ENCODE assay signal across 18 mouse cellular contexts in the genomic region with DNA sequence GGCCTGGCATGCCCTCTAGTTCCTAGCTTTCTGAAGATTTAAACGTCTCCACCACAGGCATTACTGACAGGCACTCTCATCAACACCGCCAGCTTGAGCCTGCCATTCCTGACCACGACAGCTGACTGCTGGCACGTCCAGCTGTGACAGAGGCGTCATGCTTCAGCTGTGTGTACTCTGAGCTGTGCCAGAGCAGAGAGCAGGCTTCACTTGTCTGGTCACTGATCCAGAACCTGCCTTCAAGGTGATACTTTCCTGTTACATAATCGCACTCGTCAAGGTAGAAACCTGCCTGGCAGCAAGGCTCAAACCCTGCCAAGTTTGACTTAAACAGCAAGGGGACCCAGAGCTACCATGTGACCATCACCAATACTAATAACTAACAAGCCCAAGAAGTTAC. TPM values are rescaled to one million over a fixed set of nuclear protein-coding genes. Genes with fewer than 3 reads are reported as not detected.
DNase-seq lines count a peak whose midpoint lies in the region; ATAC-seq and TF ChIP-seq lines count a peak whose summit lies in the region.
"Had no signal": no experiment of that assay in that cellular context is flagged by ENCODE, and none has a peak within 500 bp of the region (broad histone marks: within the 10 kb centered on the region; RNA-seq: fewer than 3 reads in every experiment).

No protein-coding gene starts in this region.

- H3K4me3 ChIP-seq in embryonic facial prominence, embryonic 14.5 days (ENCODE audit: low read depth, low read length), result no peak overlapping the region
- no peak overlapping the region for H3K4me3 ChIP-seq in embryonic facial prominence, embryonic 10.5 days
- H3K4me3 ChIP-seq in kidney, embryonic 16.5 days (ENCODE audit: low read length), result no peak overlapping the region
- H3K4me3 ChIP-seq in thymus, adult 2 months (ENCODE audit: control insufficient read depth, insufficient read depth, low read length), result no peak overlapping the region
- H3K4me3 ChIP-seq: forebrain, embryonic 15.5 days; limb, embryonic 13.5 days; liver, embryonic 15.5 days; neural tube, embryonic 15.5 days had no signal

- no peak for TF ChIP-seq CTCF in thymus, adult 2 months (IDR thresholded peaks at IDR 0.05; ENCODE audit: borderline replicate concordance, control insufficient read depth, extremely low read depth, insufficient read depth, low read length, poor library complexity)

- H3K4me1 ChIP-seq in embryonic facial prominence, embryonic 14.5 days (ENCODE audit: control insufficient read depth, insufficient read depth, low read length), result no peaks in the 10 kb centered on the region
- H3K4me1 ChIP-seq in embryonic facial prominence, embryonic 10.5 days, result peaks cover 17% of the 10 kb centered on the region
- peaks cover 9% of the 10 kb centered on the region for H3K4me1 ChIP-seq in kidney, embryonic 16.5 days (ENCODE audit: insufficient read depth, low read length)
- H3K4me1 ChIP-seq in thymus, adult 2 months (replicated peaks; ENCODE audit: control insufficient read depth, insufficient read depth, low read length), result peaks cover 12% of the 10 kb centered on the region

- peak; percentile 11 for DNase-seq in embryonic facial prominence, embryonic 14.5 days (ENCODE audit: low spot score)
- DNase-seq in embryonic facial prominence, embryonic 10.5 days (ENCODE audit: low spot score), result no peak
- DNase-seq in lung, postnatal 36 days, result peak; percentile 49
- DNase-seq in lung, postnatal 14 days, result no peak
- peak; percentile 81 for DNase-seq in skeletal muscle tissue, adult 2 months (ENCODE audit: low read depth, low spot score)
- no peak for DNase-seq in thymus, adult 2 months
- no peak for DNase-seq in frontal cortex, postnatal 14 days (ENCODE audit: low spot score in 2 of 2)
- DNase-seq: adrenal gland, postnatal 36 days; cerebellum, postnatal 14 days; retina, postnatal 1 day had no signal

- no peak overlapping the region for H3K4me2 ChIP-seq in embryonic facial prominence, embryonic 14.5 days (ENCODE audit: low read depth, low read length)
- no peak overlapping the region for H3K4me2 ChIP-seq in kidney, embryonic 16.5 days (replicated peaks; ENCODE audit: low read depth, low read length)
- H3K4me2 ChIP-seq: forebrain, embryonic 15.5 days; hindbrain, embryonic 14.5 days; limb, embryonic 13.5 days; liver, embryonic 15.5 days; midbrain, embryonic 12.5 days; neural tube, embryonic 15.5 days had no signal

- H3K9ac ChIP-seq in embryonic facial prominence, embryonic 14.5 days (ENCODE audit: low read depth, low read length), result 0 out of 2 replicates have a peak overlapping the region, but pooled peaks have one; percentile 30
- H3K9ac ChIP-seq in kidney, embryonic 16.5 days (replicated peaks; ENCODE audit: low read length), result no peak overlapping the region
- H3K9ac ChIP-seq: forebrain, embryonic 15.5 days; hindbrain, embryonic 14.5 days; limb, embryonic 13.5 days; liver, embryonic 15.5 days; midbrain, embryonic 12.5 days; neural tube, embryonic 15.5 days had no signal

- no peak for TF ChIP-seq POLR2A in thymus, adult 2 months (IDR thresholded peaks at IDR 0.05; ENCODE audit: control insufficient read depth, extremely low read depth, insufficient read depth, low read length, poor library complexity)

- H3K9me3 ChIP-seq in embryonic facial prominence, embryonic 14.5 days (ENCODE audit: control insufficient read depth, low read length), result no peaks in the 10 kb centered on the region
- H3K9me3 ChIP-seq in embryonic facial prominence, embryonic 10.5 days, result no peaks in the 10 kb centered on the region
- H3K9me3 ChIP-seq in kidney, embryonic 16.5 days (ENCODE audit: low read length), result no peaks in the 10 kb centered on the region
- H3K9me3 ChIP-seq: forebrain, embryonic 15.5 days; limb, embryonic 13.5 days; liver, embryonic 15.5 days; midbrain, embryonic 12.5 days; neural tube, embryonic 15.5 days had no signal

- no peaks in the 10 kb centered on the region for H3K27me3 ChIP-seq in embryonic facial prominence, embryonic 14.5 days (replicated peaks; ENCODE audit: control insufficient read depth, insufficient read depth, low read length)
- H3K27me3 ChIP-seq in embryonic facial prominence, embryonic 10.5 days (replicated peaks; ENCODE audit: low read depth, poor library complexity, severe bottlenecking), result no peaks in the 10 kb centered on the region
- no peaks in the 10 kb centered on the region for H3K27me3 ChIP-seq in kidney, embryonic 16.5 days (ENCODE audit: insufficient read depth, low read length)
- H3K27me3 ChIP-seq in thymus, adult 2 months (ENCODE audit: control insufficient read depth, insufficient read depth, low read length), result no peaks in the 10 kb centered on the region
- H3K27me3 ChIP-seq: forebrain, embryonic 15.5 days; limb, embryonic 13.5 days; liver, embryonic 15.5 days; midbrain, embryonic 12.5 days; neural tube, embryonic 15.5 days had no signal

- peaks cover 50% of the 10 kb centered on the region for H3K36me3 ChIP-seq in embryonic facial prominence, embryonic 14.5 days (ENCODE audit: control insufficient read depth, insufficient read depth, low read length)
- peaks cover 63% of the 10 kb centered on the region for H3K36me3 ChIP-seq in embryonic facial prominence, embryonic 10.5 days (replicated peaks)
- H3K36me3 ChIP-seq in kidney, embryonic 16.5 days (ENCODE audit: insufficient read depth, low read length), result peaks cover 40% of the 10 kb centered on the region
- peaks cover 30% of the 10 kb centered on the region for H3K36me3 ChIP-seq in thymus, adult 2 months (ENCODE audit: control insufficient read depth, insufficient read depth, low read length)

- 77% methylated on average over 7 of the region's 7 CpGs for WGBS in embryonic facial prominence, embryonic 14.5 days
- WGBS in embryonic facial prominence, embryonic 10.5 days, result 87% methylated on average over 7 of the region's 7 CpGs
- WGBS in kidney, embryonic 16.5 days, result 40% methylated on average over 7 of the region's 7 CpGs
- 80% methylated on average over 7 of the region's 7 CpGs for WGBS in thymus, adult 2 months

- no peak overlapping the region for H3K27ac ChIP-seq in embryonic facial prominence, embryonic 14.5 days (replicated peaks; ENCODE audit: low read depth, low read length)
- H3K27ac ChIP-seq in embryonic facial prominence, embryonic 10.5 days (replicated peaks), result no peak overlapping the region
- H3K27ac ChIP-seq in kidney, embryonic 16.5 days (ENCODE audit: low read length), result 0 out of 2 replicates have a peak overlapping the region, but pooled peaks have one; percentile 27
- H3K27ac ChIP-seq in thymus, adult 2 months (ENCODE audit: control insufficient read depth, insufficient read depth, low read length), result no peak overlapping the region
- H3K27ac ChIP-seq: forebrain, embryonic 15.5 days; hindbrain, embryonic 14.5 days; limb, embryonic 13.5 days; liver, embryonic 15.5 days; midbrain, embryonic 12.5 days; neural tube, embryonic 15.5 days had no signal

- no peak for ATAC-seq in embryonic facial prominence, embryonic 14.5 days (ENCODE audit: low read depth)
- ATAC-seq in kidney, embryonic 16.5 days (ENCODE audit: low FRiP score, low TSS enrichment), result peak; percentile 40; the same call in 1 of the 2 replicates
- ATAC-seq: forebrain, embryonic 15.5 days; intestine, postnatal 0 days had no signal

RNA-seq across cellular contexts. Expression of gene 4833439L19Rik, which starts 2.7 kb away (rescaled TPM):
- 124 and 134 TPM in 2 replicates for polyA plus RNA-seq in embryonic facial prominence, embryonic 14.5 days (2014; fragmentation: Nextera tagmentation; extraction: Ambion mirVana)
- polyA plus RNA-seq in embryonic facial prominence, embryonic 10.5 days (2016; fragmentation: Nextera tagmentation; extraction: Ambion mirVana), result 200 and 207 TPM in 2 replicates
- polyA plus RNA-seq in kidney, embryonic 16.5 days (2015; fragmentation: Nextera tagmentation; extraction: Ambion mirVana), result 202 and 205 TPM in 2 replicates
- 104 and 105 TPM in 2 replicates for polyA plus RNA-seq in thymus, adult 2 months (2012; rRNA removed)

RNA-seq across cellular contexts. Expression of gene Arl10, which starts 12.3 kb away (rescaled TPM):
- 18.8 and 22.1 TPM in 2 replicates for polyA plus RNA-seq in embryonic facial prominence, embryonic 14.5 days (2014; fragmentation: Nextera tagmentation; extraction: Ambion mirVana)
- polyA plus RNA-seq in embryonic facial prominence, embryonic 10.5 days (2016; fragmentation: Nextera tagmentation; extraction: Ambion mirVana), result 28.8 and 29.6 TPM in 2 replicates
- polyA plus RNA-seq in kidney, embryonic 16.5 days (2015; fragmentation: Nextera tagmentation; extraction: Ambion mirVana), result 31.8 and 37.8 TPM in 2 replicates
- 19.8 and 20.5 TPM in 2 replicates for polyA plus RNA-seq in thymus, adult 2 months (2012; rRNA removed)

RNA-seq across cellular contexts. Expression of gene Nop16, which starts 27.3 kb away (rescaled TPM):
- 42.7 and 51.6 TPM in 2 replicates for polyA plus RNA-seq in embryonic facial prominence, embryonic 14.5 days (2014; fragmentation: Nextera tagmentation; extraction: Ambion mirVana)
- 112 and 117 TPM in 2 replicates for polyA plus RNA-seq in embryonic facial prominence, embryonic 10.5 days (2016; fragmentation: Nextera tagmentation; extraction: Ambion mirVana)
- polyA plus RNA-seq in kidney, embryonic 16.5 days (2015; fragmentation: Nextera tagmentation; extraction: Ambion mirVana), result 97.6 and 106 TPM in 2 replicates
- 8.6 and 8.7 TPM in 2 replicates for polyA plus RNA-seq in thymus, adult 2 months (2012; rRNA removed)

RNA-seq across cellular contexts. Expression of gene Higd2a, which starts 27.4 kb away (rescaled TPM):
- polyA plus RNA-seq in embryonic facial prominence, embryonic 14.5 days (2014; fragmentation: Nextera tagmentation; extraction: Ambion mirVana), result 163 and 165 TPM in 2 replicates
- 144 and 154 TPM in 2 replicates for polyA plus RNA-seq in embryonic facial prominence, embryonic 10.5 days (2016; fragmentation: Nextera tagmentation; extraction: Ambion mirVana)
- 203 and 208 TPM in 2 replicates for polyA plus RNA-seq in kidney, embryonic 16.5 days (2015; fragmentation: Nextera tagmentation; extraction: Ambion mirVana)
- 112 and 116 TPM in 2 replicates for polyA plus RNA-seq in thymus, adult 2 months (2012; rRNA removed)

RNA-seq across cellular contexts. Expression of gene Cltb, which starts 48.6 kb away (rescaled TPM):
- 40.2 and 48.1 TPM in 2 replicates for polyA plus RNA-seq in embryonic facial prominence, embryonic 14.5 days (2014; fragmentation: Nextera tagmentation; extraction: Ambion mirVana)
- polyA plus RNA-seq in embryonic facial prominence, embryonic 10.5 days (2016; fragmentation: Nextera tagmentation; extraction: Ambion mirVana), result 14.2 and 16.9 TPM in 2 replicates
- 45.2 and 47.1 TPM in 2 replicates for polyA plus RNA-seq in kidney, embryonic 16.5 days (2015; fragmentation: Nextera tagmentation; extraction: Ambion mirVana)
- polyA plus RNA-seq in thymus, adult 2 months (2012; rRNA removed), result 42.2 and 44.6 TPM in 2 replicates

Comparison
In these comparisons a context has a peak if more than half of its experiments do, and no peak if none do; other contexts are left out.
1. DNase-seq: peak in embryonic facial prominence, embryonic 14.5 days (single experiment), lung, postnatal 36 days (single experiment) and skeletal muscle tissue, adult 2 months (single experiment); none in embryonic facial prominence, embryonic 10.5 days (single experiment), lung, postnatal 14 days (single experiment), thymus, adult 2 months (single experiment) and frontal cortex, postnatal 14 days (0 of 2).